13 mouse cellular contexts compared by ENCODE assay signal in the genomic region with DNA sequence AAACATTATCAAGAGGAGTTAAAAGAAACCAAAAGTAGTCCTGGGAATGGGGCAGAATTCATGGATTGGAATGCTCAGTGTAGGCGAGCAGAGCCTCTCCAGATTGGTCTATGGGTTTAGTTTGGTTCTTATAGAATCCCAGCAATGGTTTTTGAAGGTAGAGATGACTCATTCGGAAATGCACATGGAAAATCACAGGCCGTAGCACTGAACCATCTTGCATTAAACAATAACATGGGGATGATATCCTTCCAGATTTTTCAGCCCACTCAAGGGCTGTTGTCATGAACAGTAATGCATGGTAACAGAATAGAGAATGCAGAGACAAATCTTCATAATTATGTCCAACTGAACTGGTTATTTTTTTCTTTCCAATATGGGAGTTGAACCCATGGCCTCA.
"Had no signal": no experiment of that assay in that cellular context is flagged by ENCODE, and none has a peak within 500 bp of the region (broad histone marks: within the 10 kb centered on the region; RNA-seq: fewer than 3 reads in every experiment).

No protein-coding gene starts in this region.

- DNase-seq: lung, adult 18-20 months; lung, embryonic 14.5 days; lung, postnatal 10 days; lung, postnatal 4 days; midbrain, embryonic 14.5 days; retina, postnatal 1 day; right cerebral cortex, adult 18-20 months; right cerebral cortex, postnatal 25 days; right cerebral cortex, postnatal 4 days; spleen, adult 18-20 months; thymus, adult 2 months; thymus, postnatal 25 days; thymus, postnatal 4 days had no signal
